Mouse (Mus musculus): ENCODE measurements around the gene Map2. TPM values are rescaled to one million over a fixed set of nuclear protein-coding genes. Genes with fewer than 3 reads are reported as not detected.

Gene Map2
- polyA plus RNA-seq, 1 experiment: not detected

DNA sequence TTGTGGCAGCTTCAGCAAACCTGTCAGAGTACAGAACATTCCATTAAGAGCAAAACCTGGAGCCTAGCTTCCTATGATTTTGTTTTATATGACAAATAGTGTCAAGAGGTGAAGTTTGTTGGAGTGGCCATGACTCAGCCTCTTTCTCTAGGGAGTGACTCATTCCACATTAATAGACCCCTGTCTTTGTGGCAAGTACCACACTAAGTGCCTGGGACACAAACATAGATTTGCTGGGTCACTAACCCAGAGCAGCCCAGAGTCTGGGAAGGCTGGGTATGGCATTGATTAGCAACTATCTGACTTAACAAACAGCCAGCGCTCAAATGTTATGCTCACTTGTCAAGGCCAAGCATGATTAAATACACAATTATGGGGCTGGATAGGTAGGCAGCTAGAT lies 69.8 kb downstream of the Map2 start:
- TF ChIP-seq GATA1 (IDR thresholded peaks at IDR 0.05; ENCODE audit: low read length): no peak

DNA sequence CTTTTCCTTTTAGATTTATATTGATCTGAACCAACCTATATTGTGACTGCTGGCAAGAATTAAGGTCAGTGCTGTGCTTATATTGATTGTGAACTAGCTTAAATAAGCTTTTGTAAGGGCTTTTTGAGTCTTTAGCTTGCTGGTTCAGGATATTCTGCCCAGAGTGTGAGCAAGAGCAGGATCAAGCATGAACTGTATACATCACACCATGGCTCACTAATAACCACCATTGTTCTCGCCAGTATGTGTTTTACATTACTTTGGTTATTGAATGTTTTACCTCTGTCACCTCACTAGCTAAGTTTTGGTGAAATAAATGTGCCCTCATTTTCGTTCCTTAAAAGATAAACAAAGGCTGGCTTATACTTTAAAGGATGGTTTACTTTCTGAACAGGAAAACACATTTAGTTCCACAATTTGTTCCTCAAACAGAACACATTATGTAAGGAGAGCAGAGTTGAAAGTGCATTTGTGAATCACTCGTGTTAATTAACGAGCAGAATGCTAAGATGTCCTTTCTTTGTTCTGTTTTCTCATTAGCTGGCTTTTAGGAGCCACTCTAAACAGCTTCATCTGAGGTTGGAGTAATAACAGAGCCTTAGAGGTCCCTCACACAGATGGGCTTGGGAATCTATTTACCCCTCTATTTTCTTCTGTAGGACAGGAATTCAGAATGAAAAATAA lies 76.7 kb downstream of the Map2 start:
- no peak for TF ChIP-seq GATA1 (IDR thresholded peaks at IDR 0.05; ENCODE audit: low read length)

DNA sequence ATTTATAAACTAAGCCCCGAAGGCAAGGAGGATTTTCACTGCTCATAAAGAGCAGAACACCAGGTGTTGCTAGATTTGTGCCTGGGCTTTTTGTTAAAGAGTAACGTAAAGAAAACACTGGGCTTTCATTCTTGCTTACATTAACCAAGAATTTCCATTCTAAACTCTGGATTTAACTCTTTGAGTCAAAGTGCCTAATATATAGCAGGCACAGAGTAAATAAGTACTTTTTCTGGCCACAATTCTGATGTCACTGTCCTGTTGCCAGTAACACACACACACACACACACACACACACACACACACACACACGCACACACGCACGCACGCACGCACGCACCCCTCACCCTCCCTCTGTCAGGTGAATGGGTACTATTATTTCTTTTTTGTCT lies 77.3 kb downstream of the Map2 start:
- TF ChIP-seq GATA1 (IDR thresholded peaks at IDR 0.05; ENCODE audit: low read length): no peak

DNA sequence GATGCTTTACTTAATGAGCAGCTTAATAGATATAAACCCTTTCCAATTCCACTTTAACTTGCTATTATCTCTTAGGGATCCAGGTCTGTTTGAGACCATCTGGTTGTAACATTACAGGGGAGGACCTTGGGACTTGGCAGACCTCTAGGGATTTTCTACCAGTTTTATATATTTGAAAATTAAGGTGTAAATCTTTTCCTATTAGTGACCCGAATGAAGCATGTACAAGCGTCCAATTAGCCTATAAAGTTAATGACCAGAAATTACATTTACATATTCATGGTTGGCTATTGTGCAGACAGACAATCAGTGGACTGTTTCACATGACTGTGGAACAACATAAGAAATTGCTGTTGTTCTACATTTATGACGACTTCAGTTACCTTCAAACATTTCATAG lies 88.1 kb downstream of the Map2 start:
- TF ChIP-seq GATA1 (IDR thresholded peaks at IDR 0.05; ENCODE audit: low read length): no peak

DNA sequence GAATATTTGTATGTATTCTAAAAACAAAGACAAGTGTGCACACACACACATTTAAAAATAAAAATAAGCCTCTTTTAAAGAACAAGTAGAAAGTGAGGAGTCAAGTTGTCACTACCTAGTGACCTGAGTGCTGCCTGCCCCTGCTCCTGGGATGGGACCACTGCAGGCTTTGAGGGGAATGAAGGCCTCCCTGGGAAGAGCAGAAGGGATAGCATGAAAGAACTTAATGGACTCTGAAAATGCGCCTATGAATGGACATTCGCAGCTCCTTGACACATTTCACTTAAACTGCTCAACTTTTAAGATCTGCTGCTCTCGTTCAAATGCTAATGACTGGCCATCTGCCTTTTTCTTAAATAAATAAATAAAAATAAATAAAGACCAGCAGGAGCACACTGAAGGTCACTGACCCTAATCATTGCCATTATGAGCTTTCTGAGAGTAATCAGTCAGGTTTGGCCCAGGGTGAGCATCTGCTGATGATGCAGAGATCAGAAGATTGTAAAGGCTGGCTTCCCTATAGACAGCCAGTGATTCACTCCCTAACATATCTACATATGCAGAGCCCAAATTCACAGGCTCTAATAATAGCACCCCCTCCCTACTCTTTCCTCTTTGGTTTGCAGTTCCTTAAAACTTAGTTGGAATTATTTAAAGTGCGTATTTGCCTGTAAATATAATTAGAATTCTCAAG lies 91.3 kb downstream of the Map2 start:
- no peak for TF ChIP-seq GATA1 (IDR thresholded peaks at IDR 0.05; ENCODE audit: low read length)

DNA sequence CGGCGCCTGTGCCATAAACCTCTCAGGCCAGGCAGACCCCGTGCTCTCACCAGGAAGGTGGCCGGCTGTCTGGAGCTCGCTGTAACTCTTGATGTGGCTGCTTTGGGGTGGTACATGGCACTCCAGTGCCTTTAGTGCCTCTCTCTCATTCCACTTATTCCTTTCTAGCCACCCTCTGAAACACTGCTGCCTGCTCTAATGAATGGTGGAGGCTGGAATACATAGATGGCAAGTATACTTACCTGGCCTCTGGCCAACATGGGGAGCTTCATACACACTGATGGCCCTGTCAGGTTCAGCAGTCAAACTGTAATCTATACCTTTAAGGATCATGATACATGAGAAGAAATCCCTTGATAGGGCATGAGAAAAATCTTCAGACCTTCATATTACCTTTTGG lies 102.6 kb downstream of the Map2 start:
- no peak for TF ChIP-seq GATA1 (IDR thresholded peaks at IDR 0.05; ENCODE audit: low read length)

DNA sequence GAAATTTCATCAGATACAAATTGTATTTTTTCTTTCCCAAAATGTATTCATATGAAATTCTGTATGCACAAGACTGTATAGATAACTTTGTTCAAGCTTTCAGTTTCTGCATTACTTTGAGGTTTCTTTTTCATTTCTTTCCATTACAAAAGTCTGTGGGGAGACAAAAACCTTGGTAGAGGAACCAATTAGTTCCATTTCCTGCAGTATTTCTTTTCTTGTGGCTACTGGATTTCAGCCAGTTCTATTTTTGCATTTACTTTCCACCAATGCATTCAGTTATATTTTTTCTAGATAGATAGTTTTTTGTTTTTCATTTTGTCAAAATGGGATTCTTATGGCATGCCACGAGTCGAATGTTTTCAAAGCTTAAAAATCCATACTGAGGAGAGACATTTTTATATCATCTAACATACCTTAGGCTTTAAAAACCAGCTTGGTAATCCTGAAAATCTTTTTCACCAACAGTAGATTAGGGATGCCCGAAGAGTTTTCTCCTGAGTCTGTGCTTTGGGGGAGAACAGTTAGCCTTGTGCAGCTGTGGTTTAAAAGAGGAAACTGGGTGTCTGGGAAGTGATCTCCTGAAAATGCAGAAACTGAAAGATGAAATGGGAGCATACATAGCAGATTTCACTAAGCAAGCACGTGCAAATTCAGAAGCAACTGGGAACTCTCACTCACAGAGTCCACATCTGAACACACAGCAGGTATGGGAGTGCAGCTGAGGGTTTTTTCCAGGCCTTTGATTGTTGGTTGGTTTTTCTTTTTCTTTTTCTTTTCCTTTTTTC lies 104.3 kb downstream of the Map2 start:
- no peak for TF ChIP-seq GATA1 (IDR thresholded peaks at IDR 0.05; ENCODE audit: low read length)

DNA sequence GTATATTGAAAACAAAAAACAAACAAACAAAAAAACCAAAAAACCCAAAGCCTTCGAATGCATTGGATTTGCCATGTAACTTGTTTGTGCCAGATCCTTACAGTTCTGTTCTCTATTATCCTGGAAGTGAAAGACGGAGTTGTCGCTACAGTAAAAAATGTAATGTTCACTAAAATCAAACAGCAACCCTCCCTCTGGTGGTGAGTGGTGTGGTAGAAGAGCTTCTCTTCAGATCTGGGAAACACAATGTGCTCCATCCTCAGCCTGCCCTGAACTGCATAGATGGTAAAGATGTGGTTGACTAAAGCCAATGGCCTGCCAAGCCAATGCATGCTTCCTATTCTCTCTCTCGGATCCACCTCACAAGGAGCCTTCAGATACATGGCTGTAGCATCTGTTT lies 105.1 kb downstream of the Map2 start:
- no peak for TF ChIP-seq GATA1 (IDR thresholded peaks at IDR 0.05; ENCODE audit: low read length)

DNA sequence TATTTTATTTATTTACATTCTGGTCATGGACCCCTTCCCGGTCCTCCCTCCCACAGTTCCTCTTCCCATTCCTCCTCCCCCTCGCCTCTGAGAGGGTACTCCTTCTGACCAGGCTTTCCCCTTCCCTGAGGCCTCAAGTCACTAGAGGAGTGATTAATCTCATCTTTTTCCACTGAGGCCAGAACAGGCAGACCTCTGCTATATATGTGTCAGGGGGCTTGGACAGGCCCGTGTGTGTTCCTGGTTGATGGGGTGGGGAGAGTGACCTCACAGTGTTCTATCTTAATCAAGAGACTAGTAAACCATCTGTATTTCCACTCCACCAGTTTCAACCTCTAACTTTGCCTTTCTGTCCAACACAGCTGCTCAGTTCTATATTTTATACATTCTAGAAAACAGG lies 107.4 kb downstream of the Map2 start:
- no peak for TF ChIP-seq GATA1 (IDR thresholded peaks at IDR 0.05; ENCODE audit: low read length)

DNA sequence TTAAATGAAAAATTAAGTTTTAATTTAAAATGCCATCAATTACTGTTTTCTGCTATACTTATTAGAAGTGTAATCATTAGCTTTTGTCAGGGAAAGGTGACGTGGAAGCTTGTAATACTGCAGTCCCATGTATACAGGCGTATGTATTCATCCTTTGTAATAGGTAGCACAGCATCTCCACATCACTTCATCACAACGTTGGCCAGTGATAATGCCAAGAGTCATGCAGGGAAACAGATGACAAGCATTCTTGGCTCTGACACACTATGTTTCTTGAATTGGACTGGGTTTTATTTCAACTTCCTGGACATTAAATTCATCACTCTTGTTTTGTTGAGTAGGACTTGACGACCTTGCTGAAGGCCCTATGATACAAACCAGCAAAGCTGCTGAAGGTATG lies 113.9 kb downstream of the Map2 start:
- TF ChIP-seq GATA1 (IDR thresholded peaks at IDR 0.05; ENCODE audit: low read length): no peak

DNA sequence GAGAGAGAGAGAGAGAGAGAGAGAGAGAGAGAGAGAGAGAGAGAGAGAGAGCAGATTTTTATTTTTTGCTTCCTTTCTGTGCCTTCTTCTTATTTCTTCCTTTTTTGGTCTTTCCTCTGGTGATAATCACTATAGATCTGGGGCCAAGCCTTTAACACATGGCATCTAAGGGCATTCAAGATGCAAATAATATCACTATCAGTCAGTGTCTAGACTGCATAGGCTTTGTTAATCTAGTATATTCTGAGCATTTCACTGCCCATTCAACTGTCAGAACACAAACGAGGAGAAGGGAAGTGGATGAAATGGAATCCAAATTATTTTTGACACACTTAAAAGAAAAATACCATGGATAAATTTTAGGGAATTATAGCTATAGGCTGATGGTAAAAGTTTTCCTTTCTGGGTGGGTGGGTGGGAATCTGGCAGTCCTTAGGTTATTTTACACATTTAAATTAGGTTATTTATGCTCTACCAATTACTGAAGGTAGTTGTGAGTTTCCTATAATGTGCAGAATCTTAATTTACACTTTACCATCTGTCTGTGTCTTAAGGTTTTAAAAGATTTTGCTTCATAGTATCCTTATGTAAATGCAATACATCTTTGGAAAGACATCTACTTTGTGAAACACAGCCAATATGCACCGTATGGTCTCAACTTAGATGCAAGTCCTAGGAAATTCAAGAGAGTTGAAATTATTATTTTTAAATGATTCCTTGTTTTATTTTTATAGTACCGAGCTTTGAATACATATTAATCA lies 117.2 kb downstream of the Map2 start:
- TF ChIP-seq GATA1 (IDR thresholded peaks at IDR 0.05; ENCODE audit: low read length): no peak

DNA sequence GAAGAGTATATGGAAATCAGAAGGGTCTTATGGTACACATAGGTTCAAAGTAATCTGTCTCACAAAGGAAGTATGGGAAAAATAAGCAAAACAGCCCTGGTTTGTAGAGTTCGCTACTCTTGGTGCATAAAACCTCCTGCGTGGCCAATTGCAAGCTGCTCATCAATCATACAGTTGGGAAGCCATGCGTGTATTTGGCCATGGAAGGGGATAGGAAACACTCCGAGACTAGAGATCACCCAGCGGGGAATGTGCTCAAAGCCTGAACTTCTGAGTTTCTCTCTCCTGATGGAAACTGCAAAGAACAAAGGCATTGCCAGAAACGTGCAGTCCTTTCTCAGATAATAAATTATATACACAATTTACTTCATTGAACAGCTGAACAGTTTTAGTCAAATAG lies 124.3 kb downstream of the Map2 start:
- no peak for TF ChIP-seq GATA1 (IDR thresholded peaks at IDR 0.05; ENCODE audit: low read length)

DNA sequence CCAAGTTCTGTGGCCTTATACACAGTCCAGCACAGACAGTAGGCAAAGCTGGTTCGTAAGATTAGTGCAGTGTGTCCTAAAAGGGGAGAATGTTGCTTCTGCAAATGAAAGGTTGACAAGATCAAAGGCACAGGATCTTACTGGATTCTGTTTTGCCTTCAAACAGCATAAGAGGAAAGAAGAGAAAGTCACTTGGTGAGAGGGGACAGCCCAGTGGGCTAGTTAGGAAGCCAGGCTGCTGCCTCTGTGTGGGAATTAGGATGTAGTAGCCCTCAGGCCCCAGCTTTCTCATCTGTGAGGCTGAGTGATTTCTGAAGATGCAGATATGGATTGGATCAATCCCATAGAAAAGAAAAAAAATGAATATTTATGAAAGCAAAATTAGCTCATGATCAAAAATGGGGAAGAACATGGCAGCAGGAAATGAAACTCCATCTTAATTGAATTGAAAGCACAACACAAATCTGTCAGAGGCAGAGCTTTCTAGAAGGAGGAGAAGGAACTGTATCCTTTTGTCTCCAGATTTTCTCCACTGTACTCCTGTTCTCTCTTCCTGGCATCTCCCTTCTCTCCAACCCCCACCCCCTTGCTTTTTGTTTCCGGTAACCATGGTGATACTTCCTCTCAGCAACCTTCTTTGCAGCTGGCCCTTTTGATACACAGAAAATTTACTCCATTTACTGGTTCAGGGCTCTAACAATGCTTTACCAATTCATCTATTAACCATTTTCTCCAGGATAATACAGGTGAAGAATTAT lies 145.5 kb downstream of the Map2 start:
- TF ChIP-seq GATA1 (IDR thresholded peaks at IDR 0.05; ENCODE audit: low read length): no peak

DNA sequence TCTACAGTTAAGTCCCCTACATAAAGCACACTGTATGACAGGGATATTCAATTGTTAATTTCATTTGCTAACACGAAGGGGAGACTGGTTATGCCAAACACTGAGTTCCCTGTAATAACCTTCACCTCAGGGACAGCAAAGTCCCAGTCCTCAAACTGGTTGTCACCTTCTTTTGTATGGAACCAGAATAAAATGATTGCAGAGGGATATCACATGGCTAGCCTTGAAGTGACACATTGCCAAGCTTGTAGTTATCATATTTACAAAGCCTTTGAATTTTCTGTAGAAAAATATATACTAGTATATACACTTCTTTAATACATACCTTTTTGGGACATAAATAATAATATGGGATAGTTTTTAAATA lies 146.0 kb downstream of the Map2 start:
- no peak for TF ChIP-seq GATA1 (IDR thresholded peaks at IDR 0.05; ENCODE audit: low read length)

DNA sequence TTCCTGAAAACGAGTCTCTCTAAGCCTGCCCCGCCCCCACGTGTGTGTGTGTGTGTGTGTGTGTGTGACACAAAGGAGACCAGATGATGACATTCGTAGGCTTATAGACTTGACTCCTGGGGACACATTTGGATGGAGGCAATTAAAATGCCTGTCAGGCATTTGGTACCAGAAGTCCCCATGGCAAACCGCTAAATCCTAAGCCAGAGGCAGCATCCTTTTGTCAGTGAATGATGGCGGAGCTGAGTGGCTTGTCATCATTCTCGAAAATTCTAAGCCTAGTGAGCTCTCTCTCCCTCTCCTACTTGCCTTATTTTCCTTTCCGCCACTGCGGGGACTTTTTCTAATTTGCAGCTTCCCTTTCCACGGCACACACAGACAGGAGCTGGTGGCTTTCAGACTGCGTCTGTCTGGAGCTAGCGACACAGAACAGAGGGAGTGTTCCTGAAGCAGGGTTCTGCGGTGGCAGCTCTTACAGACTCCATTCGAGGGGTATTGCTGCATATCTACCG lies 146.6 kb downstream of the Map2 start:
- no peak for TF ChIP-seq GATA1 (IDR thresholded peaks at IDR 0.05; ENCODE audit: low read length)
